Mouse (Mus musculus) hindbrain, embryonic 10.5 days (tissue): Measurements from ENCODE around the gene Diexf. TPM values are rescaled to one million over a fixed set of nuclear protein-coding genes. Genes with fewer than 3 reads are reported as not detected.
A peak's percentile ranks its signal among the peaks of the same experiment; 100 is the strongest.

Experiments
- DNase-seq: peaks from one replicate; pipeline ENCODE4 v3.0.0-alpha.2; 2017; ENCODE audit warnings: low spot score
- H3K27ac ChIP-seq: fragments of 300-500 bp; sonication (generic); 2 replicates; pipeline ENCODE4 v1.5.1; 2016; ENCODE audit warnings: mild to moderate bottlenecking, moderate library complexity
- H3K27me3 ChIP-seq: fragments of 300-500 bp; sonication (generic); 2 replicates; pipeline ENCODE4 v1.6.1; 2016; ENCODE audit warnings: mild to moderate bottlenecking; ENCODE audit not compliant: poor library complexity, insufficient read depth, severe bottlenecking
- H3K36me3 ChIP-seq: fragments of 300-500 bp; sonication (generic); 2 replicates; pipeline ENCODE4 v1.6.1; 2016; ENCODE audit warnings: mild to moderate bottlenecking, moderate library complexity
- H3K4me1 ChIP-seq: fragments of 300-500 bp; sonication (generic); replicated peaks from 2 replicates; pipeline ENCODE4 v1.6.1; 2016; ENCODE audit warnings: mild to moderate bottlenecking
- H3K4me3 ChIP-seq: fragments of 300-500 bp; sonication (generic); 2 replicates; pipeline ENCODE4 v1.5.1; 2016; ENCODE audit warnings: mild to moderate bottlenecking, moderate library complexity
- H3K9me3 ChIP-seq: fragments of 300-500 bp; sonication (generic); 2 replicates; pipeline ENCODE4 v1.6.1; 2016; ENCODE audit warnings: mild to moderate bottlenecking, moderate library complexity
- WGBS: fragments of 180-500 bp; shearing (Covaris S2); methylation state at CpG from one replicate; pipeline ENCODE4 v1.1.7; 2016; 5-methylcytosine and 5-hydroxymethylcytosine counted together
- polyA plus RNA-seq: library from polyadenylated mRNA; unstranded; fragments of >200 nt; fragmentation: Nextera tagmentation; extraction: Ambion mirVana; gene quantifications from 2 replicates; pipeline ENCODE4 v1.2.1, GENCODE M21; 2016

Gene Diexf
- polyA plus RNA-seq, 1 experiment from 2014 or later: 7.0 TPM

DNA sequence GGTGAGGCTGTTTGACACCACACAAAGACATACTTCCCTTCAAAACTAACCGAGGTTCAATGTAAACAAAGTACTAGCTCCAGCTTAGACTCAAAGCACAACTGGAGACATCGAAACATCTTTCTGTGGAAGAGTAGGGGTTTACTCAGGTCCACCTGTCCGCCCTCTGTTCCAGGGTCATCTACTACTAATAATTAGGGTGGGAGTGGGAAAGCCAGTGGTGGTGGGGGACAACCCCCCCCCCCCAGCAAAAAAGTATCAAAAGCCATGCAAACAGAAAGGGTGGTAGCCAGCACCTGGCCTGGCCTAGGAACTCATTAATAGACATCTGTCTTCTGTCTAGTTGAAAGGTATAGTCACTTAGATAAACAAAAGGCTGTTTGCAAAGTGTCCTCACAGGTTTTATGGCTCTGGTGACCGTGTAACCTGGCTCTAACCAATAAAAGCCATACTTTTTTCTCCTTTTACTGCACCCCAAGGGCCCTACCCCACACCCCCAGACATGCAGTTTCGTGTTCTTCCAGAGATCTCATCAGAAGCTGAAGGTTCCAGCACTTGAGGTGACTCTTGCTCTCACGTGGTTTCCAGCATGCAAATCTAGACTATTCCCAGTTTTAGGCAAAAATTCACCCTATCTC is 1.4 kb upstream of the Diexf start:
- Histone ChIP-seq H3K4me1 (peaks cover 19% of the 10 kb centered on the region), H3K27ac (no peak overlapping the region), H3K36me3 (peaks cover 19% of the 10 kb centered on the region), H3K4me3 (no peak overlapping the region), H3K9me3 (no peaks in the 10 kb centered on the region), H3K27me3 (no peaks in the 10 kb centered on the region)
- no peak for DNase-seq
- 85% methylated on average over 6 of the region's 6 CpGs for WGBS

DNA sequence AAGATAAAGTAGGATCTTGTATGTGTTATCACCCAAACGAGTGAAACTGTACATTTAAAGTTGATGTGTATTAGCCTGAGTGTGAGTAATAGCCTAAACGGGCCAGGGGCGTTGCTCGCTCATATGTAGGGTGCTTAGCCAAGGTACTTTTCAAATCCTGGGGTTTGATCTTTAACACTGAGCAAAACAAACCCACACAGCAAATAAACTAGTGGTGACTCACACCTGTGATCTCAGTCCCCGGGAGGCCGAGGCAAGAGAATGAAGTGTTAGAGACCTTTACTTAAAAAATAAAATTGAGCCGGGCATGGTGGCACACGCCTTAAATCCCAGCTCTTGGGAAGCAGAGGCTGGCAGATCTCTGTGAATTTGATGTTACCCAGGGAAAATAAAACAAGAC is 767 bp upstream of the Diexf start:
- peaks cover 19% of the 10 kb centered on the region for H3K4me1 ChIP-seq
- peak overlapping the region; percentile 90 for H3K27ac ChIP-seq
- H3K27me3 ChIP-seq: no peaks in the 10 kb centered on the region
- WGBS: 82% methylated on average over 8 of the region's 8 CpGs
- peak overlapping the region; percentile 95 for H3K4me3 ChIP-seq
- peaks cover 24% of the 10 kb centered on the region for H3K36me3 ChIP-seq
- H3K9me3 ChIP-seq: no peaks in the 10 kb centered on the region
- no peak for DNase-seq

GRCm38 (mm10) chr1:193130456-193130825 is 369 bp upstream of the Diexf start:
- Histone ChIP-seq H3K4me1 (peaks cover 19% of the 10 kb centered on the region), H3K27me3 (no peaks in the 10 kb centered on the region), H3K9me3 (no peaks in the 10 kb centered on the region), H3K4me3 (peak overlapping the region; percentile 95), H3K36me3 (peaks cover 28% of the 10 kb centered on the region), H3K27ac (peak overlapping the region; percentile 90)
- DNase-seq: no peak
- 25% methylated on average over 11 of the region's 11 CpGs for WGBS

- 32% methylated on average over 5 of the region's 5 CpGs for WGBS
- peak overlapping the region; percentile 90; the same call in 1 of the 2 replicates for H3K27ac ChIP-seq
- peaks cover 19% of the 10 kb centered on the region for H3K4me1 ChIP-seq
These were observed 751 bp downstream of the Diexf start for GRCm38 (mm10) chr1:193129321-193129720.

GRCm38 (mm10) chr1:193128055-193128454 is 2.0 kb downstream of the Diexf start:
- H3K27me3 ChIP-seq: no peaks in the 10 kb centered on the region
- 95% methylated on average over 6 of the region's 6 CpGs for whole genome bisulfite sequencing
- no peak for DNase-seq
- peaks cover 51% of the 10 kb centered on the region for H3K36me3 ChIP-seq
- peaks cover 19% of the 10 kb centered on the region for H3K4me1 ChIP-seq
- H3K9me3 ChIP-seq: no peaks in the 10 kb centered on the region
- H3K27ac ChIP-seq: no peak overlapping the region
- no peak overlapping the region for H3K4me3 ChIP-seq

More at GRCm38 (mm10) chr1:193129321-193129720, 751 bp downstream of the Diexf start:
- H3K27me3 ChIP-seq: no peaks in the 10 kb centered on the region
- H3K36me3 ChIP-seq: peaks cover 38% of the 10 kb centered on the region
- H3K4me3 ChIP-seq: peak overlapping the region; percentile 95
- no peaks in the 10 kb centered on the region for H3K9me3 ChIP-seq
- DNase-seq: no peak

DNA sequence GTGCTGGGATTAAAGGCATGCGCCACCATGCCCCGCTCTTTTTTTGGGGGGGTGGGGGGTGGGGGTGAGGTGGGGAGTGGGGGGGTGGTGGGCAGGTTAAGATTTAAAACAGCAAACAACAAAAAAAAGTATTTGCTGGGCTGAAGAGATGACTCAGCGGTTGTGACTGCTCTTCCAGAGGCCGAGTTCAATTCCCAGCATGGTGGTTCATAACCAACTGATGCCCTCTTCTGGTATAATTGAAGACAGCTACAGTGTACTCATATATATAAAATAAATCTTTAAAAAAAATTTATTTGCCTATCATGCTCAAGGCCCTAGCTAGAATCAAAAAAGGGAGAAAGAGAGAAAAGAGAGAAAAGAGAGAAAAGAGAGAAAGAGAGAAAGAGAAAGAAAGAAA is 4.2 kb downstream of the Diexf start:
- H3K4me3 ChIP-seq: no peak overlapping the region
- H3K9me3 ChIP-seq: no peaks in the 10 kb centered on the region
- DNase-seq: no peak
- WGBS: 86% methylated on average over 4 of the region's 4 CpGs
- H3K27ac ChIP-seq: no peak overlapping the region
- H3K27me3 ChIP-seq: no peaks in the 10 kb centered on the region
- peaks cover 73% of the 10 kb centered on the region for H3K36me3 ChIP-seq
- peaks cover 18% of the 10 kb centered on the region for H3K4me1 ChIP-seq

DNA sequence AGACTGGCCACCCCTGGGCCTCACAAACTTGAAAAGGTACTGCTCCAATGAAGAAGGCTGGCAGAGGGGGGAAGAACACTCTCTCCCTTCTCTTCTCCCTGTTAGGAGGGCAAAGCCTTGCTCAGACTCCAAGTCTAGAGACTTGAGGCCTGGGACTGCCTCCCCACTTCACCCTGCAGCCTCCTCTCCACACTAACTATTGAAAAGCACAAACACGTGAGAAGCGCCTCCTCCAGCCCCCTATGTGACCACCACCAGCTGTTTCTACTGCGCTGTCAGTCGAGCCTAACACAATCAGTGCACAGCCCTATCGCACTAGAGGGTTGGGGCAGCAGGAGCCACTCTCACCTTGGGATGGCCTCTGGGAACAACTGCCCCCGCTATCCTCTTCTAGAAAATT is 6.8 kb downstream of the Diexf start:
- H3K4me3 ChIP-seq: no peak overlapping the region
- DNase-seq: no peak
- 0 out of 2 replicates have a peak, but pooled peaks cover 4% of the 10 kb centered on the region for H3K4me1 ChIP-seq
- peaks cover 96% of the 10 kb centered on the region for H3K36me3 ChIP-seq
- WGBS: 92% methylated on average over 6 of the region's 6 CpGs
- H3K9me3 ChIP-seq: no peaks in the 10 kb centered on the region
- no peaks in the 10 kb centered on the region for H3K27me3 ChIP-seq
- H3K27ac ChIP-seq: no peak overlapping the region

GRCm38 (mm10) chr1:193122793-193123192 is 7.3 kb downstream of the Diexf start:
- Histone ChIP-seq H3K36me3 (peaks cover 96% of the 10 kb centered on the region), H3K27me3 (no peaks in the 10 kb centered on the region), H3K9me3 (no peaks in the 10 kb centered on the region), H3K27ac (no peak overlapping the region), H3K4me3 (no peak overlapping the region), H3K4me1 (no peaks in the 10 kb centered on the region)
- WGBS: 93% methylated on average over 7 of the region's 7 CpGs
- no peak for DNase-seq

- H3K4me1 ChIP-seq: no peaks in the 10 kb centered on the region
- DNase-seq: no peak
- no peaks in the 10 kb centered on the region for H3K9me3 ChIP-seq
- no peaks in the 10 kb centered on the region for H3K27me3 ChIP-seq
- 95% methylated on average over 9 of the region's 9 CpGs for WGBS
- no peak overlapping the region for H3K4me3 ChIP-seq
- H3K36me3 ChIP-seq: peaks cover 100% of the 10 kb centered on the region
- H3K27ac ChIP-seq: no peak overlapping the region
These were observed 18.0 kb downstream of the Diexf start for GRCm38 (mm10) chr1:193112093-193112492.

DNA sequence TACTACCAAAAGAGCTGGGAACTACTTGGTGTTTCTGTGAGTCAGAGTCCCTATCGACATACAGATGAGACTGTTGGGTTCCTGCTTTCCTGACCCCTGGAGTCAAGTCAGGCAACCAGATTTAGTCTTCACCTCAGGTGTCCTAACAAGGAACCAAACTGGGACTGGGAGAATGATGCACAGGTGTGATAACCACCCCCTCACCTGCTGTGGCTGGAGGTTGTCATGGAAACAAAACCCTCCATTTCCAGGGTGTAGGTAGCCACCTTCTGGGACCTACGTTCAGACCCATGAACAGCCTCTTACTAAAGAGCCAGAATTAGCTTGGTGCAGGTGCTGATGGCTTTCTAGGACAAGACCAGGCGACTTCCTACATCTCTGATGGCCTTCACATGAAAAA is 27.1 kb downstream of the Diexf start:
- peaks cover 49% of the 10 kb centered on the region for H3K36me3 ChIP-seq

GRCm38 (mm10) chr1:193102556-193102955 is 27.5 kb downstream of the Diexf start:
- Histone ChIP-seq H3K27ac (no peak overlapping the region), H3K4me3 (no peak overlapping the region), H3K27me3 (no peaks in the 10 kb centered on the region), H3K36me3 (peaks cover 44% of the 10 kb centered on the region), H3K4me1 (no peaks in the 10 kb centered on the region), H3K9me3 (no peaks in the 10 kb centered on the region)
- no peak for DNase-seq
- 87% methylated on average over 5 of the region's 5 CpGs for WGBS

More for the DNA sequence above, 27.1 kb downstream of the Diexf start:
- DNase-seq: no peak
- H3K9me3 ChIP-seq: no peaks in the 10 kb centered on the region
- 84% methylated on average over 3 of the region's 3 CpGs for WGBS
- no peaks in the 10 kb centered on the region for H3K4me1 ChIP-seq
- no peak overlapping the region for H3K27ac ChIP-seq
- no peak overlapping the region for H3K4me3 ChIP-seq
- H3K27me3 ChIP-seq: no peaks in the 10 kb centered on the region

- Histone ChIP-seq H3K36me3 (peaks cover 39% of the 10 kb centered on the region), H3K27me3 (no peaks in the 10 kb centered on the region), H3K27ac (no peak overlapping the region), H3K9me3 (no peaks in the 10 kb centered on the region), H3K4me3 (no peak overlapping the region), H3K4me1 (no peaks in the 10 kb centered on the region)
- DNase-seq: no peak
- 52% methylated on average over 4 of the region's 4 CpGs for WGBS
These were observed 28.0 kb downstream of the Diexf start for GRCm38 (mm10) chr1:193102029-193102428.

DNA sequence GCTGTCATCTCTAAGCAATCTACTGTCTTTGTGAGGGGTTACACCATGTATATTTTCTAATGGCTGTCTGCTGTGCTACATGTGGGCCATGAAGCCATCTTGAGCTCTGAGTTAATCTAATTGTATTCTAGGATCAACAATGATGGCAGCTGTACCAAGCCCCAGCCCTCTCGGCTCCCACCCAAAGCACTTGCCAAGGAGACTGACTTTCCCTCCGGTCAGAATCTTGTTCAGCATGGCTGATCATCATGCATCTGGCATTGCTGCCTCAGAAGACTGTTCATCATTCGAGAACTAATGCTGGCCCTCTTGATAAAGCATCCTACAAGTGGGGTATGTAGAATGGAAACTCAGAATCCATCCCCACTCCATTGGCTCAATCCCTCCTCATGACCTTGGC is 31.1 kb downstream of the Diexf start:
- H3K36me3 ChIP-seq: peaks cover 8% of the 10 kb centered on the region
- no peak overlapping the region for H3K4me3 ChIP-seq
- H3K4me1 ChIP-seq: no peaks in the 10 kb centered on the region
- no peak overlapping the region for H3K27ac ChIP-seq
- no peak for DNase-seq
- H3K27me3 ChIP-seq: no peaks in the 10 kb centered on the region
- 85% methylated on average over 3 of the region's 3 CpGs for WGBS
- no peaks in the 10 kb centered on the region for H3K9me3 ChIP-seq

DNA sequence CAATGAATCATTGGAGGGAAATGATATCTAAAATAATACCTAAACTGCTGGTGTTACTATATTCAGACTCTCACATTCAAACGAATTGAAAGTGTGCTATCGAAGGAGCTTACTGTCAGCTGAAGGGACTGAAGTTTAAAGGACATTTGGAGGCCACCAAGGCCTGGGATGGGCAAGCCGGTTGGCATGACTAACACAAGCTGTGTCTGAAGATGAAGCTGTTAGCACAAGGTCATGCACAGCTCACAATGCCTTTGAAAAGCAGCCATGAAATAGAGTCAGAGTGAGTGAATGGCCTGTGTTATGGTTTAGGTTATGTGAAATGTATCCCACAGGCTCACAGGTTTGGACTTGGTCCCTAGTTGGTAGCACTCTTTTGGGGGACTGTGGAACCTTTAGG is 36.5 kb downstream of the Diexf start:
- Histone ChIP-seq H3K27ac (no peak overlapping the region), H3K36me3 (no peaks in the 10 kb centered on the region), H3K4me3 (no peak overlapping the region), H3K4me1 (no peaks in the 10 kb centered on the region), H3K27me3 (no peaks in the 10 kb centered on the region), H3K9me3 (no peaks in the 10 kb centered on the region)
- no peak for DNase-seq
- 85% methylated on average over 3 of the region's 3 CpGs for WGBS
